In the genomic region with DNA sequence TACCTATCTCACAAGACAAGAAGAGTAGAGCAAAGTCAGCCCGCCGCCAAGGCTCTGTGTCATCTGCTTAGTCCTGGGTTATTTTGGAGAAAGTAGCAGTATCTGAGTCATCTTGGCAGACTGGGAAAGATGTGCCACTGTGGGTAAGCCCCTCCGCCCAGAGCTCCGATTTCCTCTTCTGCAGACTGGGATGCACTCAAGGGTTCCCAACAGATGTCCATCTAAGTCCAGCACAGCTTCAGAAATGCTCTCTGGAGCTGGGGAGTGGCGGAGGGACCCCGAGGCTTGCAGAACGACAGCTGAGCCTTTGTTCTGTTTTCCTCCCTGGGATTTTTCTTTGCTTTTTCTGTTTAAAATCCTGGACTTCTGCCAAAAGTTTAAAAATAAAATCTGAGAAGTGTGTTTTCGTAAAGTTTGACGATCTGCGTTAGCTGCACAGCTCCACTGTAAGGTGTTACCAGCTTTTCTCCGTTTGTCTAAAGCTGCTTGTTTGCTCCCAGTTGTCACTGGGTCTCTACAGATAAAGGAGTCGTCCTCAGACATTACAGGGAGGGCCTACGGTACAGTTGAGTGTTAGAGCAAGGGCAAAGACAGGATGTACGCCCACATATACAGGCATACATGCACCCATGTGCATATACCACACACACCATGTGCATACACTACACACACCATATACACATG, we compare ENCODE assay signal across 8 mouse cellular contexts.
DNase-seq lines count a peak whose midpoint lies in the region; ATAC-seq lines count a peak whose summit lies in the region.

No protein-coding gene starts in this region.

- H3K4me1 ChIP-seq in forebrain, embryonic 16.5 days (replicated peaks; ENCODE audit: control insufficient read depth, insufficient read depth, low read length): peaks cover 8% of the 10 kb centered on the region

- peak overlapping the region; percentile 65 for H3K27ac ChIP-seq in forebrain, embryonic 16.5 days (ENCODE audit: low read length)

- no peaks in the 10 kb centered on the region for H3K36me3 ChIP-seq in forebrain, embryonic 16.5 days (ENCODE audit: control insufficient read depth, insufficient read depth)

- no peak overlapping the region for H3K4me3 ChIP-seq in forebrain, embryonic 16.5 days (replicated peaks; ENCODE audit: low read length)

- H3K27me3 ChIP-seq in forebrain, embryonic 16.5 days (replicated peaks; ENCODE audit: control insufficient read depth, insufficient read depth, low read length): no peaks in the 10 kb centered on the region

- H3K9me3 ChIP-seq in forebrain, embryonic 16.5 days (ENCODE audit: control insufficient read depth, low read length): no peaks in the 10 kb centered on the region

- no peak overlapping the region for H3K4me2 ChIP-seq in forebrain, embryonic 16.5 days (ENCODE audit: low read length)

- WGBS in forebrain, embryonic 16.5 days: 44% methylated on average over 14 of the region's 14 CpGs

- H3K9ac ChIP-seq in forebrain, embryonic 16.5 days (replicated peaks; ENCODE audit: low read depth, low read length): no peak overlapping the region; the same call in 1 of the 2 replicates

- ATAC-seq in cerebellum, adult (ENCODE audit: insufficient number of reproducible peaks, low FRiP score, low TSS enrichment): peak; percentile 42; the same call in 1 of the 2 replicates
- ATAC-seq in forebrain, embryonic 16.5 days: peak; percentile 54

- intact Hi-C loops in left cerebral cortex, postnatal 4 days (cut with DNase I): no loop called here

- no peak for DNase-seq in cerebellum, adult 8-10 months
- peak; percentile 32 to 42 for DNase-seq in left cerebral cortex, adult 18-20 months (ENCODE audit: low spot score in 2 of 2)
- no peak for DNase-seq in left cerebral cortex, postnatal 4 days
- DNase-seq in right cerebral cortex, postnatal 36 days (ENCODE audit: low spot score in 2 of 2): peak; percentile 61 to 63
- no peak for DNase-seq in embryo, embryonic 10.5 days (ENCODE audit: low spot score)
- no peak for DNase-seq in kidney, postnatal 25 days

Comparison
In these comparisons a context has a peak if more than half of its experiments do, and no peak if none do; other contexts are left out.
1. DNase-seq: peak in left cerebral cortex, adult 18-20 months (2 of 2) and right cerebral cortex, postnatal 36 days (2 of 2); none in cerebellum, adult 8-10 months (single experiment), left cerebral cortex, postnatal 4 days (single experiment), embryo, embryonic 10.5 days (single experiment) and kidney, postnatal 25 days (0 of 2).